Mouse (Mus musculus) CH12.LX (cell line): Measurements from ENCODE around the gene Ghr. TPM values are rescaled to one million over a fixed set of nuclear protein-coding genes. Genes with fewer than 3 reads are reported as not detected.

Experiments used
- DNase-seq: peaks from one replicate; pipeline ENCODE4 v3.0.0-alpha.2; 2013; ENCODE audit errors: extremely low read depth
- H3K27ac ChIP-seq: 2 replicates; pipeline ENCODE4 v1.5.1; 2012; ENCODE audit warnings: low read depth, mild to moderate bottlenecking, control low read depth, moderate library complexity; ENCODE audit not compliant: insufficient read depth
- H3K27me3 ChIP-seq: replicated peaks from 2 replicates; pipeline ENCODE3; 2012; ENCODE audit warnings: inconsistent platforms
- H3K36me3 ChIP-seq, 2 experiments: replicated peaks in 1 of 2; 2 replicates each; pipeline versions ENCODE3 to v1.6.1; 2012; ENCODE audit warnings: inconsistent platforms in 1 of 2, low read length in 1 of 2, mild to moderate bottlenecking in 1 of 2, mixed read lengths in 1 of 2, moderate library complexity in 1 of 2; ENCODE audit not compliant: control insufficient read depth in 1 of 2, insufficient read depth in 1 of 2
- H3K4me1 ChIP-seq, 2 experiments: 2 replicates each; pipeline ENCODE4 v1.6.1; 2012; ENCODE audit warnings: inconsistent platforms in 1 of 2, moderate library complexity in 1 of 2; ENCODE audit not compliant: insufficient read depth in 2 of 2, control insufficient read depth in 1 of 2
- H3K4me2 ChIP-seq: 2 replicates; pipeline ENCODE4 v1.6.1; 2012; ENCODE audit warnings: low read depth, mild to moderate bottlenecking, control low read depth; ENCODE audit not compliant: poor library complexity, insufficient read depth, severe bottlenecking
- H3K4me3 ChIP-seq, 3 experiments: fragments of 150-350 bp in 1 of 3; sonication (generic) in 1 of 3; replicated peaks in 1 of 3; 2 replicates each; pipeline versions ENCODE3 to v1.5.1; 2011 to 2012; ENCODE audit warnings: low read depth in 2 of 3, low read length in 2 of 3, mild to moderate bottlenecking in 2 of 3, moderate library complexity in 2 of 3, control low read depth in 1 of 3, improper control_type of control experiment in 1 of 3, inconsistent platforms in 1 of 3, mixed read lengths in 1 of 3; ENCODE audit not compliant: poor library complexity in 1 of 3
- H3K79me2 ChIP-seq: replicated peaks from 2 replicates; pipeline ENCODE4 v1.6.1; 2012; ENCODE audit warnings: mild to moderate bottlenecking, moderate library complexity; ENCODE audit not compliant: control insufficient read depth, poor library complexity, insufficient read depth, severe bottlenecking; ENCODE audit errors: extremely low read depth
- H3K9ac ChIP-seq: 2 replicates; pipeline ENCODE4 v1.6.1; 2012; ENCODE audit warnings: low read depth, mild to moderate bottlenecking, control low read depth, moderate library complexity; ENCODE audit not compliant: insufficient read depth
- H3K9me3 ChIP-seq: replicated peaks from 2 replicates; pipeline ENCODE3; 2012; ENCODE audit warnings: low read length, inconsistent platforms, mixed read lengths
- CHD1 ChIP-seq: IDR thresholded peaks from 2 replicates; pipeline ENCODE4 v1.6.1; 2012; ENCODE audit warnings: low read depth, low read length, improper control_type of control experiment, inconsistent platforms
- CHD2 ChIP-seq: IDR thresholded peaks from 2 replicates; pipeline ENCODE4 v1.6.1; 2011; ENCODE audit warnings: low read length, improper control_type of control experiment
- CTCF ChIP-seq, 2 experiments: IDR thresholded peaks in 1 of 2; conservative IDR thresholded peaks in 1 of 2; 2 replicates each; pipeline ENCODE4 v1.5.1; 2011 to 2012; ENCODE audit warnings: low read depth in 2 of 2, low read length in 2 of 2, improper control_type of control experiment in 1 of 2, inconsistent platforms in 1 of 2, mild to moderate bottlenecking in 1 of 2, moderate library complexity in 1 of 2
- E2F4 ChIP-seq: IDR thresholded peaks from 2 replicates; pipeline ENCODE4 v1.6.1; 2011; ENCODE audit warnings: low read depth, low read length, improper control_type of control experiment; ENCODE audit not compliant: insufficient replicate concordance
- ELF1 ChIP-seq: IDR thresholded peaks from 2 replicates; pipeline ENCODE4 v1.6.1; 2014; ENCODE audit warnings: low read depth, mild to moderate bottlenecking, inconsistent platforms, low read length, improper control_type of control experiment
- EP300 ChIP-seq: IDR thresholded peaks from 2 replicates; pipeline ENCODE4 v1.6.1; 2011; ENCODE audit warnings: low read length, improper control_type of control experiment
- GABPA ChIP-seq: IDR thresholded peaks from 2 replicates; pipeline ENCODE4 v1.6.1; 2012; ENCODE audit warnings: low read depth, low read length, improper control_type of control experiment, inconsistent platforms; ENCODE audit not compliant: insufficient replicate concordance
- HCFC1 ChIP-seq: IDR thresholded peaks from 2 replicates; pipeline ENCODE4 v1.6.1; 2012; ENCODE audit warnings: low read depth, mild to moderate bottlenecking, inconsistent platforms, low read length, improper control_type of control experiment
- JUN ChIP-seq: IDR thresholded peaks from 2 replicates; pipeline ENCODE4 v1.6.1; 2011; ENCODE audit warnings: low read depth, mild to moderate bottlenecking, low read length, improper control_type of control experiment, moderate library complexity; ENCODE audit not compliant: insufficient read depth
- MAX ChIP-seq: IDR thresholded peaks from 2 replicates; pipeline ENCODE4 v1.6.1; 2011; ENCODE audit warnings: low read length, improper control_type of control experiment
- MXI1 ChIP-seq: IDR thresholded peaks from 2 replicates; pipeline ENCODE4 v1.6.1; 2011; ENCODE audit warnings: mild to moderate bottlenecking, low read depth, low read length, improper control_type of control experiment
- MYC ChIP-seq: IDR thresholded peaks from 2 replicates; pipeline ENCODE4 v1.6.1; 2011; ENCODE audit warnings: low read depth, mild to moderate bottlenecking, improper control_type of control experiment, low read length
- NELFE ChIP-seq: IDR thresholded peaks from 2 replicates; pipeline ENCODE4 v1.6.1; 2011; ENCODE audit warnings: low read depth, low read length, improper control_type of control experiment
- POLR2A ChIP-seq: IDR thresholded peaks from 2 replicates; pipeline ENCODE4 v1.6.1; 2011; ENCODE audit warnings: low read depth, mild to moderate bottlenecking, improper control_type of control experiment, low read length
- POLR2AphosphoS2 ChIP-seq: IDR thresholded peaks from 2 replicates; pipeline ENCODE4 v1.6.1; 2011; ENCODE audit warnings: low read depth, low read length, improper control_type of control experiment
- RAD21 ChIP-seq: IDR thresholded peaks from 2 replicates; pipeline ENCODE4 v1.6.1; 2011; ENCODE audit warnings: low read depth, mild to moderate bottlenecking, low read length, improper control_type of control experiment, moderate library complexity
- RCOR1 ChIP-seq: conservative IDR thresholded peaks from 2 replicates; pipeline ENCODE4 v1.6.1; 2012; ENCODE audit warnings: low read depth, mild to moderate bottlenecking, inconsistent platforms, low read length, improper control_type of control experiment
- USF1 ChIP-seq: IDR thresholded peaks from 2 replicates; pipeline ENCODE4 v1.6.1; 2014; ENCODE audit warnings: low read depth, mild to moderate bottlenecking, inconsistent platforms, low read length, improper control_type of control experiment
- ZKSCAN1 ChIP-seq: IDR thresholded peaks from 2 replicates; pipeline ENCODE4 v1.6.1; 2012; ENCODE audit warnings: low read depth, inconsistent platforms, low read length, improper control_type of control experiment, borderline replicate concordance
- ZMIZ1 ChIP-seq: IDR thresholded peaks from 2 replicates; pipeline ENCODE4 v1.6.1; 2012; ENCODE audit warnings: low read depth, mild to moderate bottlenecking, inconsistent platforms, low read length, improper control_type of control experiment
- ZNF384 ChIP-seq: IDR thresholded peaks from 2 replicates; pipeline ENCODE4 v1.6.1; 2012; ENCODE audit warnings: low read depth, low read length, improper control_type of control experiment, inconsistent platforms
- dilution Hi-C: fragments of 300-500 bp; cut with MboI; formaldehyde crosslinking; loops from 2 replicates; pipeline ENCODE4 v1.14.3; 2020; ENCODE audit warnings: low sequenced_read_pairs; ENCODE audit not compliant: extremely low pct_unique_long_range_greater_than_20kb, extremely low pct_ligation_motif_present
- in situ Hi-C: fragments of 300-500 bp; cut with MboI; formaldehyde crosslinking; loops from 3 replicates; pipeline ENCODE4 v1.14.3; 2019; ENCODE audit warnings: low sequenced_read_pairs, low pct_ligation_motif_present, low pct_unique_long_range_greater_than_20kb, mixed read lengths
- polyA plus RNA-seq: library from polyadenylated mRNA; unstranded; fragments of >175 nt; gene quantifications from 2 replicates; pipeline ENCODE4 v1.2.1, GENCODE M21; 2012; ENCODE audit warnings: low read depth; ENCODE audit not compliant: insufficient read length
- total RNA-seq, 2 experiments: library from RNA; depleted of rRNA; stranded (reverse); fragments of 300-350 nt in 1 of 2; fragments of >200 nt in 1 of 2; gene quantifications; 2 replicates each; pipeline ENCODE4 v1.2.3; 2012 to 2014

The Ghr gene
- total and polyA plus RNA-seq, 3 experiments, result 0.42 to 1.7 (median 0.89) TPM

DNA sequence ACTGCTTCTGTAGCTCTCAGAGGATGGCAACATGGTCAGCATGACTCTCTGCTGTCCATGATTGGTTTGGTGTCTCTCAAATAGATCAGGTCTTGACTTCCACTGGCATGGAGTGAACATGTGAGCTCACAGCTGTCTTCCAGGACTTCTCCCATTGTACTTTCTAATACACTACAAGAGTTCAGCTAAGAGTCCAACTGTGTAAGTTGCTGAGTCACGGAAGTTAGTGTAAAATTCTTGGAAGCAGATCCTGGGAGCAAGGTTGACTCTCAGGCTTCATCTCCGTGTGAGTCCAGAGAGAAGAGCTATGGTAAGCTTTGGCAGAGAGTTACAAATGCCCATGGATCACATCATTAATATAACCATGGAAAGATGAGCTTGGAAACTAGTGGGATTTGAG is 229.6 kb downstream of the Ghr start:
- no peak overlapping the region for H3K4me3 ChIP-seq
- no peak for DNase-seq
- dilution Hi-C loops, result no loop called here
- no peak for TF ChIP-seq CHD2
- no peak for TF ChIP-seq POLR2A
- TF ChIP-seq, all 38 proteins: peak for 0
- Histone ChIP-seq H3K36me3 (no peaks in the 10 kb centered on the region), H3K9me3 (no peaks in the 10 kb centered on the region), H3K9ac (no peak overlapping the region), H3K79me2 (no peaks in the 10 kb centered on the region), H3K27ac (no peak overlapping the region), H3K4me1 (0 out of 4 replicates have a peak, but pooled peaks cover 0 to 5% of the 10 kb centered on the region in 2 experiments), H3K4me2 (no peak overlapping the region), H3K27me3 (no peaks in the 10 kb centered on the region)
- in situ Hi-C loops, result no loop called here

DNA sequence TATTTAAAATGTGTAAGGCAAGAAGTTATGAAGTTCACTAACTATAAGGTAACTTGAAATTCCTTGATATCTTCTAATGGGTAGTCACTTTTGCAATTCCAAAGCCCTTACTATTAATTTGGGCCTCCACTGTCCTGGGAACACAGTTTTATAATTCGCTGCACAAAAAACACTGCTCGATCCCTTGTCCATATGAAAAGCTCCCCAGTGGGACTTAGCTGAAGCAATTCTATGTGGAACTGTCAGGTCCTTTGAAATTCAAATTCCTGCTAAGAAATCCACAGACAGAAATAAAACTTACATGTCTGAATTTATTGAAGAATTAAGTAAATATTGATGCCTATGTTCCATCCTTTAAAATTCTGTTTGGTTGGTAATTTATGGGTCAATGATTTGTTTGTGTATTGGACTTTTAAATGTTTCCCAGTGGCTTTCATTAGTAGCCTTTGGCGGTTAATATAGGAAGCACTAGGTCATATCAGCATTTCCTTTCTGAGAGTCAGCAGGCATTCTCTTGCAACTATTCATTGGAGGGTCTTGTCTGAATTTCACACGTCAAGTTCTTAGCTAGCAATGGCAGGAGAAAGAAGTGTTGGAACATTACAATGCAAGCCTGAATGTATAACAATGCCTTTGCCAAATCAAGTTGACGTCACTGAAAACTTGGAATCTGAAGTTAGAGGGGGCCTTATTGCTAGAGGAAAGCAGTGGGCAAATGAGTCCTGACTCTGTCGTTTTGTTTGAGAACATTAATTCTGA is 233.8 kb downstream of the Ghr start:
- H3K4me3 ChIP-seq, result no peak overlapping the region
- no peak for DNase-seq

DNA sequence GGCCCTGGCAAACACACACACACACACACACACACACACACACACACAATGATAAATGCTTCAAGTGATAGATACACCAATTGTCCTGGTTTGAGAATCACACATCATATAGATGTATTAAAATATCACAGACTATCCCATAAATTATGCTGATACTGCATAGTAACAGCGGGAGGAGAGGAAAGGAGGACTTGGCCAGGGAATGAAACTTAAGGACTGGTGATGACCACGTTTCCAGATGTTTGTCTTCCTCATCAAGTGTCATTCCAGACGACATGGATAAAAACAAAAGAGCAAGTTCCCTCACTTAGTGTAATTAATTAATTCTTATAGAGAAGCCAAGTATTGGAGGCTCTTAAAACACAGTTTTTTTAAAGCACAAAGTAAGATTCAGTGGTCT is 236.6 kb downstream of the Ghr start:
- H3K27me3 ChIP-seq, result no peaks in the 10 kb centered on the region
- H3K4me1 ChIP-seq, result peaks cover 0 to 25% of the 10 kb centered on the region in 2 experiments; a peak in 2 of 4 replicates
- no peak for DNase-seq
- TF ChIP-seq MAX (no peak), ZKSCAN1 (no peak), USF1 (no peak), MYC (no peak), E2F4 (no peak), EP300 (no peak), NELFE (no peak), POLR2AphosphoS2 (no peak), POLR2A (no peak), RAD21 (no peak), ELF1 (no peak), CTCF (conservative IDR thresholded peaks at IDR 0.05 in 1 of 2, IDR thresholded peaks at IDR 0.05 in 1 of 2; ENCODE audit: low read depth in 2 of 2, low read length in 2 of 2) (no peak), CHD1 (no peak), HCFC1 (no peak), RCOR1 (no peak)
- H3K4me3 ChIP-seq, result no peak overlapping the region
- H3K4me2 ChIP-seq, result no peak overlapping the region
- H3K36me3 ChIP-seq, result no peaks in the 10 kb centered on the region
- H3K9ac ChIP-seq, result no peak overlapping the region
- H3K27ac ChIP-seq, result no peak overlapping the region
- in situ Hi-C loops (no loop called here), dilution Hi-C loops (no loop called here)
- no peaks in the 10 kb centered on the region for H3K79me2 ChIP-seq
- no peaks in the 10 kb centered on the region for H3K9me3 ChIP-seq

More for the DNA sequence above, 233.8 kb downstream of the Ghr start:
- no peaks in the 10 kb centered on the region for H3K79me2 ChIP-seq
- H3K27ac ChIP-seq, result no peak overlapping the region
- no peaks in the 10 kb centered on the region for H3K36me3 ChIP-seq
- no peaks in the 10 kb centered on the region for H3K27me3 ChIP-seq
- H3K9ac ChIP-seq, result no peak overlapping the region
- TF ChIP-seq ZMIZ1 (no peak), ELF1 (no peak), ZNF384 (no peak), JUN (no peak), GABPA (no peak), MXI1 (no peak), NELFE (no peak)
- TF ChIP-seq, all 38 proteins: peak for 0
- dilution Hi-C loops, result no loop called here
- H3K4me2 ChIP-seq, result no peak overlapping the region
- in situ Hi-C loops, result no loop called here
- peaks cover 0 to 8% of the 10 kb centered on the region in 2 experiments; a peak in 2 of 4 replicates for H3K4me1 ChIP-seq
- no peaks in the 10 kb centered on the region for H3K9me3 ChIP-seq
